Mouse (Mus musculus) embryonic stem cell, embryonic (primary cell): Measurements from ENCODE around the gene Tmem234.

Experiments
- CTCF ChIA-PET, 4 experiments: fragments of 300-600 bp in 2 of 4; fragments of 350-600 bp in 2 of 4; sonication (Branson Sonifier 250); formaldehyde crosslinking; loops; one replicate each; lab custom pipeline; 2022; ENCODE audit warnings: inconsistent platforms in 2 of 4; lab: Charles Lee
- POLR2A ChIA-PET, 4 experiments: fragments of 300-600 bp in 2 of 4; fragments of 350-600 bp in 2 of 4; sonication (Branson Sonifier 250); formaldehyde crosslinking; loops; one replicate each; lab custom pipeline; 2022; ENCODE audit warnings: antibody characterized with exemption in 4 of 4, inconsistent platforms in 1 of 4; lab: Charles Lee

Tmem234 gene

DNA sequence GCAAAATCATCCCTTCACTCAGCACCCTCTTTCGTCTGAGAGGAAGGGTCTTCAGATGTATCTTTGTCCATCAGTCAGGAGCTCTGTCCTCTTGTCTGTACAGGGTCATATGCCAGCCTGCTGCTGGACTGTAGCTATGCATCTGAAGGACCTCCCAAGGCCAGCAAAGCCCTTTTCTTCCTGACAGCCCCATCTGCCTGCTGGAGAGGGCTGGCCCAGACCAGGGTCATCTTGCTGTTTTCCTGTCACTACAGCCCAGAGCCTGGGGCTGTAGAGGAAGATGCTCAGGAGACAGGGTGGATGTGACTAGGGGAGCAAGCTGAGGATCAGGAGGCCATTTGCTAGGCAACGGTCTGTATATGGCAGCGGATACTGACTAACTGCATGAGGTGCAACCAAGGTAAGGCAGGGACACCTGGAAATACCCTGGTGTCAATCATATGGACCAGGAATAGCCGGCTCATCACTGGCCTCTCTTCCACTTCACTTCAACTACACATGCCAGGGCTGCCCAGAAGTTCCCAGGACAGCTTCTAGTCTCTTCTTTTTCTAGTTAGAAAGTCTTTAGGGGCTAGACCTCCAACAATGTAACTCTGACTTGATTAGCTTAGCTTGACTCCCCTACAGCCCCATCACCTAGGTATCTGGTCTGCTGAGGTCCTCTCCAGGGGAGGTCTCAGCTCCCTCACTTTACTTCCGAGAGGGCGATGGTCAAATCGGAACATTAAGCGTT is 22.5 kb downstream of the Tmem234 start:
- CTCF ChIA-PET, result interaction anchor here in 3 of 4 experiments (0.6 to 4.3 kb wide), 7 partner anchors 11 to 83 kb away, joined by 3 to 17 read pairs (median 7); no protein-coding TSS in a partner anchor
- POLR2A ChIA-PET, result interaction anchor here (0.5 to 17.7 kb wide), 19 partner anchors 9 to 278 kb away, joined by 3 to 255 read pairs (median 5); partner anchors contain the start of genes Dcdc2b (in 2 of the 4), Txlna (in 2 of the 4), Kpna6 (in 1 of the 4) and Tmem39b (in 1 of the 4)

DNA sequence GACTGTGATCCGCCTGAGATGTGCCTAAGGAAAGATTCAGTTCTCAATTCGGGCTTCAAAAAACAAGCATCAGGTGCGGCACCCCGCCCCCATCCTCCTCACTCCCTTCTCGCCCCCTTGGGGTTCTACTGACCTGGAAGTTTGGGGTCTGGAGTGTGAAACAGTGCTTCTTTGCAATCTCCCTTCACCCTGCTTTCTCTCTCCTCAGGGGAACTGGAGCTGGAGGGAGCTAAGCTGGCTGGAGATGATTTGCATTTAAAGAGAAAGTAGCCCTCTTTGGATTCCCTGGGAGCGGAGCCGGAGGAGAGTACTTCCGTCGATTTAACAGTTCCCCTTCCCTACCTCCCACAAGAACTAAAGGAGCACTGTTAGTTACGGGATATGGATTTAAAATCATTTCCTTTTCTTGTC is 23.2 kb downstream of the Tmem234 start, which contains the start of gene Ccdc28b:
Gene Ccdc28b (minus strand): TSS at position 267 of the 411 bp plus-strand sequence.
- ChIA-PET CTCF (interaction anchor here in 3 of 4 experiments (0.6 to 4.3 kb wide), 8 partner anchors 10 to 162 kb away, joined by 3 to 17 read pairs (median 4); partner anchors contain the start of gene Bsdc1 (in 1 of the 3)), POLR2A (interaction anchor here (0.6 to 17.7 kb wide), 26 partner anchors 9 to 479 kb away, joined by 3 to 255 read pairs (median 4); partner anchors contain the start of genes Txlna (in 3 of the 4), Dcdc2b (in 2 of the 4), Kpna6 (in 1 of the 4) and Pef1 (in 1 of the 4))

GRCm38 (mm10) chr4:129624281-129625028 is 24.0 kb downstream of the Tmem234 start:
- POLR2A ChIA-PET, result interaction anchor here (0.6 to 17.7 kb wide), 32 partner anchors 8 to 626 kb away, joined by 3 to 255 read pairs (median 4); partner anchors contain the start of genes Txlna (in 3 of the 4), Dcdc2b (in 2 of the 4), Pef1 (in 1 of the 4) and S100pbp (in 1 of the 4)
- CTCF ChIA-PET, result interaction anchor here in 3 of 4 experiments (0.6 to 4.3 kb wide), 8 partner anchors 10 to 163 kb away, joined by 3 to 17 read pairs (median 4); partner anchors contain the start of genes Bsdc1 (in 1 of the 3) and Fam167b (in 1 of the 3)

- CTCF ChIA-PET, result interaction anchor here in 3 of 4 experiments (0.7 to 4.3 kb wide), 6 partner anchors 9 to 164 kb away, joined by 3 to 17 read pairs (median 8); partner anchors contain the start of genes Bsdc1 (in 1 of the 3) and Fam167b (in 1 of the 3)
- POLR2A ChIA-PET, result interaction anchor here (0.6 to 17.7 kb wide), 17 partner anchors 8 to 627 kb away, joined by 3 to 255 read pairs (median 5); partner anchors contain the start of genes Txlna (in 2 of the 4) and Tmem39b (in 1 of the 4)
Measured at GRCm38 (mm10) chr4:129625029-129625370, 24.5 kb downstream of the Tmem234 start.

- POLR2A ChIA-PET, result interaction anchor here (0.5 to 17.7 kb wide), 15 partner anchors 7 to 95 kb away, joined by 3 to 255 read pairs (median 5); partner anchors contain the start of genes Tmem39b (in 2 of the 4) and Txlna (in 2 of the 4)
Measured at GRCm38 (mm10) chr4:129625496-129625895, 25.0 kb downstream of the Tmem234 start.

DNA sequence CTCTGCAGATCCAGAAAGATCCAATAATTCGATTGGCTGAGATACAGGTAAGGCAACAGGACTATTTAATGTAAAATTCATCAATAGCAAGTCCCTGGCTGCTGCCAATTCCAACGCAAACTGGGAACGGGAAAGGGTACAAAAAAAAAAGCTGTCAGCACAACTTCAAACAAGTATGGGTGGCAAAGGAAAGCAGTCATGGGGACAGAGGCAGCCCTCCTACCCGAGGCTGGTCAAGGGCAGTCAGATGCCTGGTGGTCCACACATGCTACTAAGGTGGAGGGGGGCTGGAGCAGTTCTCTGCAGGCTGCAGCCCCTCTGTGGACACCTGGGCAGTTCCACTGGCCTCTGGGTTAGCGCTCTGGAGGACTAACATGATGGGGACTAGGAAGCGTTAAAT is 25.6 kb downstream of the Tmem234 start:
- CTCF ChIA-PET, result interaction anchor here in 3 of 4 experiments (3.0 to 4.3 kb wide), 3 partner anchors 17 to 18 kb away, joined by 10 to 17 read pairs (median 16); no protein-coding TSS in a partner anchor
- POLR2A ChIA-PET, result interaction anchor here in 3 of 4 experiments (0.5 to 17.7 kb wide), 13 partner anchors 8 to 96 kb away, joined by 3 to 255 read pairs (median 5); partner anchors contain the start of genes Tmem39b (in 2 of the 3) and Txlna (in 2 of the 3)

More at GRCm38 (mm10) chr4:129625496-129625895, 25.0 kb downstream of the Tmem234 start:
- CTCF ChIA-PET, result interaction anchor here in 3 of 4 experiments (0.7 to 4.3 kb wide), 5 partner anchors 9 to 48 kb away, joined by 3 to 17 read pairs (median 10); partner anchors contain the start of gene Fam167b (in 1 of the 3)

- CTCF ChIA-PET, result interaction anchor here in 1 of 4 experiments (1.2 kb wide), 2 partner anchors 22 to 457 kb away, joined by 3 to 6 read pairs; no protein-coding TSS in a partner anchor
Measured at GRCm38 (mm10) chr4:129630944-129631343, 30.5 kb downstream of the Tmem234 start.

GRCm38 (mm10) chr4:129631867-129632266 is 31.4 kb downstream of the Tmem234 start:
- ChIA-PET CTCF (interaction anchor here in 1 of 4 experiments (1.2 kb wide), 2 partner anchors 23 to 456 kb away, joined by 3 to 6 read pairs; no protein-coding TSS in a partner anchor), POLR2A (interaction anchor here in 3 of 4 experiments (0.7 to 17.7 kb wide), 9 partner anchors 6 to 151 kb away, joined by 3 to 255 read pairs (median 6); partner anchors contain the start of genes Txlna (in 3 of the 3), Ccdc28b (in 2 of the 3) and Iqcc (in 1 of the 3))

More at GRCm38 (mm10) chr4:129630944-129631343, 30.5 kb downstream of the Tmem234 start:
- POLR2A ChIA-PET, result interaction anchor here in 2 of 4 experiments (0.9 to 17.7 kb wide), 11 partner anchors 5 to 150 kb away, joined by 3 to 255 read pairs (median 5); partner anchors contain the start of genes Txlna (in 2 of the 2), Ccdc28b (in 1 of the 2) and Iqcc (in 1 of the 2)

DNA sequence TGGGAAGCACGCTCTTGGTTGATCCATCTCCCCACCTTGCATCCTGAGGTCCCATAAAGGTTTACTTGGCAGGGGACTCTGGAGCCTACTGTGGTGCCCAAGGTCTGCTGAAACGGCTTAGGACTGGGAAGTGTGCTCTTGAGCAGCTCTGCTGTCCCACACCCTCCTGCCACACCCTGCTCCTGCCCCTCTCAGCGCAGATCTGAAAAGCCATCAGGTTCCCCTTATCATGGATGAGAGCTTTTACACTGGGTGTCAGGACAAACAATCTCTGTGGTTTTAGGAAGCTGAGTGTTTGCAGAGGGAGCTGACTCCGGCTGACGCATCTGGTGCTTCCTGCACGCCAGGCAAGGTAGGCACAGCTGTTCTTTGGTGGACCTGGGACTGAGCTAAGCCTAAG is 33.4 kb downstream of the Tmem234 start:
- POLR2A ChIA-PET, result interaction anchor here (0.5 to 17.7 kb wide), 15 partner anchors 5 to 762 kb away, joined by 3 to 255 read pairs (median 4); partner anchors contain the start of genes Ccdc28b (in 2 of the 4), Iqcc (in 1 of the 4), Marcksl1 (in 1 of the 4) and Txlna (in 1 of the 4)
- CTCF ChIA-PET, result interaction anchor here (0.5 to 1.4 kb wide), 7 partner anchors 9 to 345 kb away, joined by 3 to 14 read pairs (median 3); partner anchors contain the start of gene Ccdc28b (in 1 of the 4)

DNA sequence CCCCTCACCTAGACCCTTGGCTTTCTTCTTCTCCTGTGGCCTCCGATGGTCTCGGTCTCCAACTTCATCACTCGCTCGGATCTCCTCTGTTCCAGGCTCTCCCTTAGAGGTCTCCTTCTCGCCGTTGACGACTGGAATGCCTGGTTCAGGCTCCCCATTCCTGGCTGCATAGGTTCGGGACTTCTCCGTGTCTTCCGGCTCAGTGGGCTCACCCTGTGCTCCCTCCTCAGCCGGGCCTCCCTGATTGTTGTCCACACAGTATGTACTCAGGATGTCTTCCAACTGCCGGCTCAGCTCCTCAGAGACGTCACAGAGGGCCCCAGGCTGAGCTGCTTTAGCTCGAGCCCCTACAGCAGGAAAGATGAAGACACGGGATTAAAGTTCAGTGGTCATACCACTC is 38.8 kb downstream of the Tmem234 start:
- CTCF ChIA-PET, result interaction anchor here in 1 of 4 experiments (0.6 kb wide), 1 partner anchor 1014 kb away, joined by 8 read pairs; no protein-coding TSS in a partner anchor

GRCm38 (mm10) chr4:129640101-129640637 is 39.7 kb downstream of the Tmem234 start:
- CTCF ChIA-PET, result interaction anchor here in 3 of 4 experiments (0.5 to 2.0 kb wide), 12 partner anchors 11 to 502 kb away, joined by 3 to 14 read pairs (median 3); partner anchors contain the start of gene Kpna6 (in 2 of the 3)
- POLR2A ChIA-PET, result interaction anchor here (0.6 to 17.2 kb wide), 79 partner anchors 8 to 880 kb away, joined by 3 to 255 read pairs (median 5); partner anchors contain the start of genes Tmem39b (in 4 of the 4), Dcdc2b (in 3 of the 4), Marcksl1 (in 3 of the 4) and Bsdc1 (in 2 of the 4)

More for the DNA sequence above, 38.8 kb downstream of the Tmem234 start:
- POLR2A ChIA-PET, result interaction anchor here in 2 of 4 experiments (0.5 to 17.2 kb wide), 6 partner anchors 11 to 102 kb away, joined by 3 to 255 read pairs (median 4); partner anchors contain the start of genes Ccdc28b (in 1 of the 2) and Iqcc (in 1 of the 2)

DNA sequence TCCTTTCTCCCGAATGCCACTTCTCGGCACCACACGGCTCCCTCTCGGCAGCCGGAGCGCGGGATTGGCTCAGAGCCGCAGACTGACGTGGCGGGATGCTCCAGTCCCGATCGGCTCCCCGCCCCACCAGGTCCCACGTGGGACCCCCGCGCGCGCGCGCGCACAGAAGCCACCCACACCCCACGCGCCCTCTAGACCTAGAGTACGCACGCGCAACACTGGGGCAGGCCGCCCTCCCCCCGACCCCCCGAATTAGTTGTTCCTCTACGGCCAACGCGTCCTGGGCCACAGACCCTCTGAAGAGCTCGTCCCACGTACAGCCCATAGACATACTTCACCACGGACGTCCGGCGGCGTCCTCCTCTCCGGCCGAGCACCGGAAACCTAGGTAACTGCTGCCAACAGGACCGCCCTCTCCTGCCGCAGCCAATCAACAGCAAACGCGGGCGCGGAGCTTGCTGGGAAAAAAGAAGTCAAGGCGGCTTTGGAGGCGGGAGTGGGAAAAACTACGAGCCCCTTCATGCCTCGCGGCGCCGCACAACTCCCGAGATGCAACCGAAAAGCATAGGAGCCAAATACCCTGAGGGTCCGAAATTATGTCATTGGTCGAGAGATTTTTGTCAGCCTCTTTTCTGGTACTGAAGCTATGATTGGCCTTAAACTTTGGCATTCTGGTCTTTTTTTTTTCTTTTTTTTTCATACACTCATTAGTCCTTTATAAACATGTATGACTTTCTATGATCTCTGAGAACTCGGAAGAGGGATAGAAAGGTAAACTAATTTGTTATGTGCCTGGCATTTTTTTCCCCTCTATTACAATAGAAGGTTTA is 40.4 kb downstream of the Tmem234 start, which contains the start of gene Txlna:
Gene Txlna (minus strand): TSS at position 428 of the 830 bp plus-strand sequence.
- POLR2A ChIA-PET, result interaction anchor here (0.5 to 17.2 kb wide), 116 partner anchors 9 to 919 kb away, joined by 3 to 255 read pairs (median 4); partner anchors contain the start of genes Tmem39b (in 4 of the 4), Dcdc2b (in 3 of the 4), Iqcc (in 3 of the 4) and Kpna6 (in 3 of the 4)
- CTCF ChIA-PET, result interaction anchor here (0.6 to 2.0 kb wide), 24 partner anchors 9 to 546 kb away, joined by 3 to 14 read pairs (median 3); partner anchors contain the start of genes Kpna6 (in 3 of the 4) and Tmem39b (in 1 of the 4)

DNA sequence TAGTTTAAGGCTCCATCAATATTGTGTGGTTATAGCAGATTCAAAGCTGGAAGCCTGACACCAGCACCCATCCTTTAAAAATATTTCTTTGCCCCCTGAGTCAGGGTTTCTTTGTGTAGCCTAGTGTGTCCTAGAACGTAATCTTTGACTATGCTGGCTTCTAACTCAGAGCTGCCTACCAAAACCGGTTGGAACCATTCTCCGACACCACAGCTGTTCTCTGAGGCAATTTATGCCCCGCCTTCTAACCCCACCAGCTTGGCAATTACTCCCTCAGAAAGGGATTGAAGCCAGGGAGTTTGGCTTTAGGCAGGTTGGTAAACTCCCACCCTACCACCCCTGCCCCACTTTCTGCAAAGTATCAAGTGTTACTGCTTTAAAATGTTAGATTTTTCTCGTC is 41.3 kb downstream of the Tmem234 start:
- CTCF ChIA-PET, result interaction anchor here in 3 of 4 experiments (0.5 to 2.0 kb wide), 5 partner anchors 33 to 600 kb away, joined by 3 to 8 read pairs (median 5); partner anchors contain the start of gene Tmem39b (in 1 of the 3)
- POLR2A ChIA-PET, result interaction anchor here in 3 of 4 experiments (0.7 to 17.2 kb wide), 31 partner anchors 9 to 181 kb away, joined by 3 to 255 read pairs (median 7); partner anchors contain the start of genes Bsdc1 (in 2 of the 3), Ccdc28b (in 2 of the 3), Iqcc (in 2 of the 3) and Marcksl1 (in 2 of the 3)

GRCm38 (mm10) chr4:129645204-129645603 is 44.7 kb downstream of the Tmem234 start:
- POLR2A ChIA-PET, result interaction anchor here in 2 of 4 experiments (0.5 to 17.2 kb wide), 13 partner anchors 8 to 51 kb away, joined by 3 to 255 read pairs (median 4); partner anchors contain the start of genes Ccdc28b (in 2 of the 2), Iqcc (in 1 of the 2) and Tmem39b (in 1 of the 2)
- CTCF ChIA-PET, result interaction anchor here in 1 of 4 experiments (0.7 to 1.6 kb wide), 2 partner anchors 8 to 146 kb away, joined by 3 read pairs; no protein-coding TSS in a partner anchor
